Mouse (Mus musculus): ENCODE results near the gene Csnk1g2. TPM values are rescaled to one million over a fixed set of nuclear protein-coding genes. Genes with fewer than 3 reads are reported as not detected.

Csnk1g2 gene
- total RNA-seq, 2 experiments from 2014 or later: 137 to 141 TPM

GRCm38 (mm10) chr10:80663485-80664196, 41.0 kb downstream of the Csnk1g2 start:
- DNase-seq: no peak
- intact Hi-C loops (cut with DNase I): no loop called here

DNA sequence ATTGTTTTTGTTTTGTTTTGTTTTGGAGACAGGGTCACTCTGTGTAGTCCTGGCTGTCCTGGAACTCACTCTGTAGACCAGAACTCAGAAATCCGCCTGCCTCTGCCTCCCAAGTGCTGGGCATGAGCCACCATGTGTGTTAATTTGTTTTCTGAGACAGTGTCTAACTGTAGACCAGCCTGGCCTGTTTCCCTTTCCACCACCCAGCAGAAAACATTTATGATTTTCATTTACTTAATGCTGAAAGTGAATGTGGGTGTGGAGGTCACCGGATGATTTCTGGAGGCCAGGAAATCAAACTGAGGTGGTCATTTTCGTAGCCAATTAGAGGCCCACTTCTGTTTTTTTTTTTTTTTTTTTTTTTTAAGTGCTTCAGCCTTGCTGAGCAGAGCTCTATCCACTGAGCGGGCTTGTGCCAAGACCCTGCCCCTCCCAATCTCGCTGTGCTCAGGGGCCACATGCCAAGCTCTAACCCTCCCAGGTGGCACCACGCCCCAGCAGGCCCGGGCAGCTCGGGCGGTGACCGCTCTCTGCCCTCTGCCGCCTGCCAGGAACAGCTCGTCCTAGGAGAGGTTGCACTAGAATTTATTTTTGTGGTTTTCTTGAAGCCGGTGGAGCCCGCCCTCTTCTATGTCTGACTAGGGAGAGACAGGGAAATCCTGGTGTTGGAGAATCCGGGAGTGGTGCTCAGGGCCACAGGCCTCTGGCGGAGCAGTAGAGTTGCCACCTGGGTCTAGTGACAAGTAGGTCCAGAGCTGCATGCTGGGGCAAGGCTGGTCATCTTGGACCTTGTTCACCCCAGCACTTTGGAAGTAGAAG, 41.8 kb downstream of the Csnk1g2 start:
- intact Hi-C loops (cut with DNase I): no loop called here
- DNase-seq: peak; percentile 94 to 95

DNA sequence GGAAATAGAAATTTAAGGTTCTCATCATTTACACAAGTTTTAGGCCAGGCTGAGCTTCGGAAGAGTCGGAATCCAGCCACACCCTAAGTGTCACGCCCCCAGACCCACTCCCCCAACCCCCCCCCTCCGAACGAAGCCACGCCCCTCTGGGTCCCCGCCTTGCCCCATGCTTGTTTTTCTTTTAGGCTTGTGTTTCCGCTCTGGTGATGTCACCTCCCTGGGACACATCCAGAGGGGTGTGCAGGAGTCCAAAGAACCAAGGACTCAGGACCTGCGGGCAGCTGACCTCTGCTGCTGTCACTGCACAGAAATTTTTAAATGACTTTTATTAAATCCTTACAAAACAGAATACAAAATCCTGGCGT, 42.4 kb downstream of the Csnk1g2 start:
- intact Hi-C loops (cut with DNase I): no loop called here
- peak; percentile 91 to 93 for DNase-seq

- DNase-seq: no peak
- intact Hi-C loops (cut with DNase I): no loop called here
These were observed 42.8 kb downstream of the Csnk1g2 start for GRCm38 (mm10) chr10:80665459-80665858.

DNA sequence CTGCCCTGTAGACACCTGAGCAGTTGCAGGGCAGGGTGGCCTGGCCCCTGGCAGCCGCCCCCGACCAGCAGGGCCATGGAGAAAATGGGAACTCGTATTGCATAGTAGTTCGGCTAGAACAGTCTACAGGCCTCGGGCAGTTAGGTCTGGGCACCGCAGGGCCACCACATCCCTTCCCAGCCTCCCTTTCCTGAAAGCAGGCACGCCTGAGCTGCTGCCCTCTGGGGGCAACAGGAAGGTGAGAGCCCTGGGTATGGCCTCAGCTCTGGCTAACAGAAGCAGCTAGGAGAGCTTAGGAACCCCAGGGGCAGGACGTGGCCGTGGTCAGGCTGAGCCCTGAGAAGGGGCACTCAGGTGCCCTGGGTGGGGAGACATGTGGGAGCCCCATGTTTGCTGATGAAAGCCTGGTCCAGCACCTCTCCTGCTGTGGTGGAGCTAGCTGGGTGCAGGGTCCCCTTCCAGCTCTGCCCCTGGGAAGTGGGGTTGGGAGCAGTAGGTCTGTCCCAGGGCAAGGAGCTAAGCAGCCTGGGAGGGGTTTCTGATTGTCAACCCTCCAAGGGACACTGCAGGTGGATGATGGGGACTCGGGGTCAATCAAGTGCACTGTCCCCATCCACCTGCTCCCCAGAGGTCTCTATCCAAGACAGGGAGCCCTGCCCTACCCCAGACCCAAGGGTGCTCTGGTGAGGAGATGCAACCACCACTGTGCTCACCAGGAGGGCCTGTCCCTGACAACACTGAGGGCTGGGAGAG, 43.5 kb downstream of the Csnk1g2 start:
- DNase-seq: no peak
- intact Hi-C loops (cut with DNase I): no loop called here

DNA sequence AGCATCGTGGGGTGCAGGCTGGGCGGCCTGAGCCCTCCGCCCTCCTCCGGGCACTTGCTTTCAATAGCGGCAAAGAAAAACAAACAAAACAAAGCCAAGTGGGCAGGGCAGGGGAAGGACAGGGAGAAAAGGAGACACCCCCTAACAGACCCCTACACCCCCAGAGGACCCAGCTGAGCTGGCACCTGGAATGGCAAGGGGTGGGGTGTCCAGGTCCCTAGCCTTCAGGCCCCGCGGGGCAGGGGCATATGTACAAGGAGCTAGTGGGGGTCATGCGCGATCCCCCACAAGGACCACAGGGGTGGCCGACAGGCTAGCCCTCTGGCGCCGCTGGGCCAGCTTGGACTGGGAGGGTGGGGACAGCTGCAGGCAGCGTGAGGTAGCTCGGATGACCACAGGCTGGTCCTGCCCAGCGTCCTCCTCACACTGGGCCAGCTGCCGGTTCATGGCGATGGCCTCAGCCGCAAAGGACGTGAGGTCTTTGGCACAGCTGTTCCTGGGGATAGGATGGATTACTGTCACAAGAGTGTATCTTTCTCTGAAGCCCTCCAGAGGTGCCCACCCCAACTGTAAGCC, 44.3 kb downstream of the Csnk1g2 start:
- intact Hi-C loops (cut with DNase I): no loop called here
- DNase-seq: no peak

GRCm38 (mm10) chr10:80668614-80669013, 46.0 kb downstream of the Csnk1g2 start:
- intact Hi-C loops (cut with DNase I): no loop called here
- DNase-seq: peak in 1 of 2 experiments; percentile 65

DNA sequence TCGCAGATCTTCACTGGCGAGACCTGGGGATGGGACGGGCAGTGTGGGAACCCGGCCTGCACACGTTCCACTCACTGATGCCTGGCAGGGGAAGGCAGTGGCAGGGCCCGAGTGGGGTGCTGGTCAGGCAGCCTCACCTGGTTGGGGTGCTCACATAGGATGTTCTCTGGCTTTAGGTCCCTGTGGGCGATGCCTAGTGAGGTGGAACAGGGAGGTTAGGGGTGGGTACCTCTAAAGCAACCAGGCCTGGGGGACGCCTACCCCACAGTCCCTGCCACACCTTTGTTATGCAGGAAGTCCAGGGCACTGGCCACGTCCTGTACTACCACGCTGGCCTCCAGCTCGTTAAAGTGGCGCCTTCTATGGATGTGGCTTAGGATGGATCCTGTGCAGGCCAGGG, 46.4 kb downstream of the Csnk1g2 start:
- DNase-seq: no peak
- intact Hi-C loops (cut with DNase I): no loop called here

DNA sequence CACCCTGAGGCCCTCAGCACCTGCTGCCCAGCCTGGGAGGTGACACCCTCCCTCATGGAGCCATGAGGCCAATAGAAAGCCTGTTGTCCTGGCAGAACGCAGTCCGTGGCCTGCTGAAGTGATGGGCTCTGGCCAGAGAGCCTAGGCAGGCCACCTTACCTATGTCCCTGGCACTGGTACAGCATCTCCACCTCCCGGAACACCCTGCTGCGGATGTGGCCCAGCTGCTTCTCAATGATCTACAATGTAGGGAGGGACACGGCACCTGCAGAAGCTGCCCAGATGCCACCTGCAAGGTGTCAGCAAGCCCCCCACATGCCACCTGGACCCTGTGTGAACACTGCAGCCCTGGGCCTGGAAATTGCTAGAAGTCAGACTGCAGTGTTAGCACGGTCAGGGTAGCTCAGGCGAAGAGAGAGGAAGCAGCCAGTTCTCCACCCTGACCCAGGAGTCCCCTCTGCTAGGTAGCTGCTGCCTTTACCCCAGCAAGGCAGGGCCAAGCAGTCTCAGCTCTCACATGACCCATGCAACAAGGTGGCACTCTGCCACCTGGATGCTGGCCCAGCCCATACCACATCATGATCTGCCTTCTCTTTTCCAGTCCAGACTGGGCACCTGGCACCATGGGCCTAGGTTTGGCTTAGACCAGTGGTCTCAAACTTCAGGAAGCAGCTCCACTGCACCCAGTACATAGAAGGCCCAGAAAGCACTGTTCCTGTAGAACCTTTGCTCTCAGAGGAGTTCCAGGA, 47.3 kb downstream of the Csnk1g2 start:
- intact Hi-C loops (cut with DNase I): no loop called here
- DNase-seq: peak; percentile 89 to 92

GRCm38 (mm10) chr10:80670531-80670930, 47.9 kb downstream of the Csnk1g2 start:
- intact Hi-C loops (cut with DNase I): no loop called here
- no peak for DNase-seq

GRCm38 (mm10) chr10:80671251-80671650, 48.6 kb downstream of the Csnk1g2 start:
- DNase-seq: no peak
- intact Hi-C loops (cut with DNase I): no loop called here

DNA sequence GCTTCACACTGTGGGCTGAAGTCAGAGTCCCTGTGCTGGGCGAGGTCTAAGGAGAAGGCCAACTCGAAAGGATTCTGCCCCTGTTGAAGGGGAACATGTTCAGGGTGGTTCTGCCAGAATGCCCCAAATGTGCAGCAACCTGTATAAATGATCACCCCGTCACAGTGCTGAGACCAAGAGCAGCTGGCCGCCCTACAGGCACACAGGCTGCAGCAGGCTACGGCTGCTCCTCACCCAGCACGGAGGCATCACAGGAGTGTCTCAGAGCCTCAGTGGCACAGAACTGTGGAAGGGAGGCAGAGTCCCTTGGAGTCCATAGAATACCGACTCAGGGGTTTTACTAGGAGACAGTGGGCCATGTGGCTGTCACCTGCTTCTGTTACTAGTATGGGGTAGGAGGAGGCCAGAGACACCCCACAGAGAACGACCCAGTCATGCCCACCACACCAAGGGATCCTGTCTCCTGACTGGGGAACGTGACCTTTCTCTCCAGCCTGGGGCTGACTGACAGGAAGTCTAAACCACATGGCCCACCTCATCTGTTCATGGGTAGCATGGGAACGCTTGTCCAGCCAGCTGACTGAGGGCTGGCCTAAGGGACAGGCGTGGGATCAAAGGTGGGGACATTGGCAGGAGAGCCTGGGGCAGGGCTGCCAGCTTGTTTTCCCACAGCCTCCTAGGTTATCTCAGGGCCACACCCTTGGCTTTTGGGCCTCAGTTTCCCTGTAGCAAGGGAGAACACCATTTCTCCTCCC, 49.5 kb downstream of the Csnk1g2 start:
- intact Hi-C loops (cut with DNase I): no loop called here

GRCm38 (mm10) chr10:80673690-80674089, 51.1 kb downstream of the Csnk1g2 start:
- intact Hi-C loops (cut with DNase I): loop anchor here (2.0 kb wide), 1 partner anchor 15 kb away; no protein-coding TSS in a partner anchor
- no peak for DNase-seq

More for the DNA sequence above, 49.5 kb downstream of the Csnk1g2 start:
- peak in 1 of 2 experiments; percentile 59 for DNase-seq

DNA sequence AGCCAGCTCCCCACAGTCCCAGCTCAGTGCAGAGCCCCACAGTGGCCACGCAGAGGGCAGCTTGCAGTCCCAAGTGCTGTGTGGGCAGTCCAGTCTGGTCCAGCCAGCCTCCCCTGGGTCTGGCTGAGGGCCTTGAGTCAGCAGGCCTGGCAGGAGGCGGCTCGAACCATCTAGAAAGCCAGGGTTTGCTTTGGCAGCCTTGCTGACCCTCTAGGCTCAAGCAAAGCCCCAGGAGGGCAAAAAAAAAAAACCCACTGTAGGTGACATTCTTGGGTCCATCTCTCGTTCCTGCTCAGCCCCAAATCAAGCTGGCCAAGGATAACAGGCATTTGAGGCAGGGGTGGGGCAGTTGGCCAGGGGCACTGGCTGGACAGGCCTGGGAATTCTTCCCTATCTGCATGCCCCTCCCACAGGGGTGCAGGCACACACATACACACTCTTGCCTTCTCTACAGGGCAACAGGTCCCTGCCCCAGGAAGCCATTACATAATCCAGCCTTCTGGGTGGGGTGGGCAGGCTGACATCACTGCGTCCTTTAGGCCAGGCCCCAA, 51.6 kb downstream of the Csnk1g2 start:
- peak; percentile 68 to 80 for DNase-seq
- intact Hi-C loops (cut with DNase I): loop anchor here (2.0 kb wide), 1 partner anchor 15 kb away; no protein-coding TSS in a partner anchor

DNA sequence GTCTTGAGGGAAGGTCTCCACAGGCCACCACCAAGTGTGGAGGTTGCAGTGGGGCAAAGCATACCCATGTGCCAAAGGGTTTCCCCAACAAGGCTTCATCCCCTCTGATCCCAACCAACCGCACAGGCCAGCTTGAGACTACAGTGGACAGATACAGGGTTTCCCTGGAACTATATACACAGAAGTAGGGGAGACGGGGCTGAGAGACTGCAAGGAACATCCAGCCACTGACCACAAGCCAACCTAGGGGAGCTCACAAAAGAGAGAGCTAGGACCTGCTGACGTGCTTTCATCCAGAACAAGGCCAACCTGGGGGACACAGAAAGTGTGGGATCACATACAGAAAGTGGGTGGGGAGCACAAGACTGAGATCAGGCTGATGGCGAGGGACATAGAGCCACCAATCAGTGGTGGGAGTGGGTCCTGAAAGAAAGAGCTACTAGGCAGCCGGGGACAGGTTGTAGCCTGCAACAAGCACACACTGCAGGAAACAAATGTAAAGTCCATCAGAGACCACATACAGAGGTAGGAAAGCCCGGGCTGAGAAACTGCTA, 52.3 kb downstream of the Csnk1g2 start:
- no peak for DNase-seq
- intact Hi-C loops (cut with DNase I): loop anchor here (2.0 kb wide), 1 partner anchor 16 kb away; no protein-coding TSS in a partner anchor

GRCm38 (mm10) chr10:80675405-80676197, 53.0 kb downstream of the Csnk1g2 start:
- peak in 1 of 2 experiments; percentile 45 for DNase-seq
- intact Hi-C loops (cut with DNase I): loop anchor here (2.0 kb wide), 1 partner anchor 17 kb away; no protein-coding TSS in a partner anchor

DNA sequence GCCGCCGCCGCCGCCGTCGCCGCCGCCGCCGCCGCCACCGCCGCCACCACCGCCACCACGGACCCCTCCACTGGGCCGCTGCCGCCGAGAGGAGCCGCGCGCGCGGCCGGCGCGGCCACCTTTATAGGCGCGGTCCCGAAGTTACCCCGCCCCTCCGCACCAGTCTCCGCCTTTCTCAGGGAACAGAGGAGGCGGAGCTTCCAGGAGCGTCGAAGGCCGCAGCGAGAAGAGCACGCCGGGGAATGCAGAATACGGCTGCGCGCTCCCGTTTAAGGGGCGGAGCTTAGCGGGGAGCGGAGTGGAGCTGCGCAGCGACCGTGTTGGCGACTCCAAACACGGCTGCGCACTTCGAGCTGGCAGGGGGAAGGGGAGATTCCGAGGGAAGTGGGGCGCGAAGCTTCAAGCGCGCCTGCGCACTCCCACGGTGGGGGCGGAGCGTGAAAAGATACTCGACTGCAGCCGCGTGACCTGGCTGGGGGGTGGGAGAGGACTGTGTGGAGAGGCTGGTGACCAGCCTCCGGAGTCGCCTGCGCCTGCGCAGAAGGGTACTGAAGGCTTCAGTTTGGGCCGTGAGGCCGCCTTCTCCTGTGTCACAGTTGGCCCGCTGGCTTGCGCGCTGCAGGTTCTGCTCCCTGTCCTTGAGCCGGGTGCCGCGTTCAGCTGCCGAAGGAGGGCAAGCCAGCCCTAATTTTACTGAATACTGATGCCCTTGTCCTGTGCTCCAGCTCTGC, 53.7 kb downstream of the Csnk1g2 start:
- intact Hi-C loops (cut with DNase I): no loop called here
- peak; percentile 99 to 100 for DNase-seq
